Mouse (Mus musculus): Measurements from ENCODE around the gene Plekhn1. TPM values are rescaled to one million over a fixed set of nuclear protein-coding genes. Genes with fewer than 3 reads are reported as not detected.

Plekhn1 gene
- total and polyA plus RNA-seq, 3 experiments: 8.9 to 19.4 (median 13.4) TPM

- no peak for TF ChIP-seq GATA2 (IDR thresholded peaks at IDR 0.05; ENCODE audit: borderline replicate concordance, low read depth, low read length)
- no peak for TF ChIP-seq GATA1 (IDR thresholded peaks at IDR 0.05; ENCODE audit: borderline replicate concordance, low read length)
- no peak for TF ChIP-seq CTCF (IDR thresholded peaks at IDR 0.05; ENCODE audit: low read depth, low read length)
- TF ChIP-seq TAL1 (conservative IDR thresholded peaks at IDR 0.05; ENCODE audit: low read depth, low read length): no peak
- no peak for TF ChIP-seq POLR2AphosphoS5 (IDR thresholded peaks at IDR 0.05; ENCODE audit: insufficient replicate concordance, low read depth, low read length)
- ATAC-seq (ENCODE audit: extremely low read depth, insufficient number of reproducible peaks, low FRiP score, poor library complexity, severe bottlenecking): no peak
- no peaks in the 10 kb centered on the region for H3K9me3 ChIP-seq (replicated peaks)
- peaks cover 69% of the 10 kb centered on the region for H3K36me3 ChIP-seq (replicated peaks)
- peaks cover 35% of the 10 kb centered on the region for H3K4me1 ChIP-seq (ENCODE audit: insufficient read depth, low read depth, low read length)
- peak overlapping the region; percentile 77 for H3K4me3 ChIP-seq (ENCODE audit: low read depth, low read length)
- peak; percentile 62 for DNase-seq (ENCODE audit: low spot score)
- H3K27me3 ChIP-seq (ENCODE audit: insufficient read depth, low read length): no peaks in the 10 kb centered on the region
Measured at GRCm38 (mm10) chr4:156234021-156234501, 596 bp downstream of the Plekhn1 start.

- peaks cover 55% of the 10 kb centered on the region for H3K36me3 ChIP-seq (replicated peaks)
- H3K9me3 ChIP-seq (replicated peaks): no peaks in the 10 kb centered on the region
- DNase-seq (ENCODE audit: low spot score) (no peak), ATAC-seq (ENCODE audit: extremely low read depth, insufficient number of reproducible peaks, low FRiP score, poor library complexity, severe bottlenecking) (no peak)
- no peak overlapping the region for H3K4me3 ChIP-seq (ENCODE audit: low read depth, low read length)
- H3K27me3 ChIP-seq (ENCODE audit: insufficient read depth, low read length): peaks cover 9% of the 10 kb centered on the region
- H3K4me1 ChIP-seq (ENCODE audit: insufficient read depth, low read depth, low read length): peaks cover 15% of the 10 kb centered on the region
- TF ChIP-seq POLR2AphosphoS5 (IDR thresholded peaks at IDR 0.05; ENCODE audit: insufficient replicate concordance, low read depth, low read length): no peak
- TF ChIP-seq GATA1 (IDR thresholded peaks at IDR 0.05; ENCODE audit: borderline replicate concordance, low read length): no peak
- no peak for TF ChIP-seq CTCF (IDR thresholded peaks at IDR 0.05; ENCODE audit: low read depth, low read length)
Measured at GRCm38 (mm10) chr4:156228393-156229024, 6.1 kb downstream of the Plekhn1 start.

- DNase-seq (ENCODE audit: low spot score): no peak
- H3K4me1 ChIP-seq (ENCODE audit: insufficient read depth, low read depth, low read length): peaks cover 9% of the 10 kb centered on the region
- no peak for TF ChIP-seq TAL1 (conservative IDR thresholded peaks at IDR 0.05; ENCODE audit: low read depth, low read length)
- TF ChIP-seq POLR2AphosphoS5 (IDR thresholded peaks at IDR 0.05; ENCODE audit: insufficient replicate concordance, low read depth, low read length): no peak
- no peak for TF ChIP-seq GATA2 (IDR thresholded peaks at IDR 0.05; ENCODE audit: borderline replicate concordance, low read depth, low read length)
- no peak for TF ChIP-seq CTCF (IDR thresholded peaks at IDR 0.05; ENCODE audit: low read depth, low read length)
- TF ChIP-seq GATA1 (IDR thresholded peaks at IDR 0.05; ENCODE audit: borderline replicate concordance, low read length): no peak
- peaks cover 13% of the 10 kb centered on the region for H3K27me3 ChIP-seq (ENCODE audit: insufficient read depth, low read length)
- no peaks in the 10 kb centered on the region for H3K9me3 ChIP-seq (replicated peaks)
- H3K36me3 ChIP-seq (replicated peaks): peaks cover 49% of the 10 kb centered on the region
- no peak overlapping the region for H3K4me3 ChIP-seq (ENCODE audit: low read depth, low read length)
- no peak for ATAC-seq (ENCODE audit: extremely low read depth, insufficient number of reproducible peaks, low FRiP score, poor library complexity, severe bottlenecking)
Measured at GRCm38 (mm10) chr4:156227752-156228392, 6.8 kb downstream of the Plekhn1 start.

GRCm38 (mm10) chr4:156224276-156224675, 10.4 kb downstream of the Plekhn1 start:
- H3K9me3 ChIP-seq (replicated peaks): no peaks in the 10 kb centered on the region
- peaks cover 6% of the 10 kb centered on the region for H3K4me1 ChIP-seq (ENCODE audit: insufficient read depth, low read depth, low read length)
- TF ChIP-seq GATA2 (IDR thresholded peaks at IDR 0.05; ENCODE audit: borderline replicate concordance, low read depth, low read length): no peak
- no peak for TF ChIP-seq POLR2AphosphoS5 (IDR thresholded peaks at IDR 0.05; ENCODE audit: insufficient replicate concordance, low read depth, low read length)
- TF ChIP-seq CTCF (IDR thresholded peaks at IDR 0.05; ENCODE audit: low read depth, low read length): no peak
- TF ChIP-seq GATA1 (IDR thresholded peaks at IDR 0.05; ENCODE audit: borderline replicate concordance, low read length): no peak
- TF ChIP-seq TAL1 (conservative IDR thresholded peaks at IDR 0.05; ENCODE audit: low read depth, low read length): no peak
- H3K27me3 ChIP-seq (ENCODE audit: insufficient read depth, low read length): peaks cover 15% of the 10 kb centered on the region
- no peak for ATAC-seq (ENCODE audit: extremely low read depth, insufficient number of reproducible peaks, low FRiP score, poor library complexity, severe bottlenecking)
- no peak for DNase-seq (ENCODE audit: low spot score)
- H3K36me3 ChIP-seq (replicated peaks): peaks cover 13% of the 10 kb centered on the region
- H3K4me3 ChIP-seq (ENCODE audit: low read depth, low read length): no peak overlapping the region

GRCm38 (mm10) chr4:156219936-156220335, 14.7 kb downstream of the Plekhn1 start:
- Histone ChIP-seq H3K27me3 (ENCODE audit: insufficient read depth, low read length) (peaks cover 25% of the 10 kb centered on the region), H3K9me3 (replicated peaks) (no peaks in the 10 kb centered on the region), H3K36me3 (replicated peaks) (no peaks in the 10 kb centered on the region), H3K4me1 (ENCODE audit: insufficient read depth, low read depth, low read length) (no peaks in the 10 kb centered on the region), H3K4me3 (ENCODE audit: low read depth, low read length) (no peak overlapping the region)
- DNase-seq (ENCODE audit: low spot score) (no peak), ATAC-seq (ENCODE audit: extremely low read depth, insufficient number of reproducible peaks, low FRiP score, poor library complexity, severe bottlenecking) (no peak)
- TF ChIP-seq CTCF (IDR thresholded peaks at IDR 0.05; ENCODE audit: low read depth, low read length) (no peak), GATA2 (IDR thresholded peaks at IDR 0.05; ENCODE audit: borderline replicate concordance, low read depth, low read length) (no peak), TAL1 (conservative IDR thresholded peaks at IDR 0.05; ENCODE audit: low read depth, low read length) (no peak), POLR2AphosphoS5 (IDR thresholded peaks at IDR 0.05; ENCODE audit: insufficient replicate concordance, low read depth, low read length) (no peak), GATA1 (IDR thresholded peaks at IDR 0.05; ENCODE audit: borderline replicate concordance, low read length) (no peak)

DNA sequence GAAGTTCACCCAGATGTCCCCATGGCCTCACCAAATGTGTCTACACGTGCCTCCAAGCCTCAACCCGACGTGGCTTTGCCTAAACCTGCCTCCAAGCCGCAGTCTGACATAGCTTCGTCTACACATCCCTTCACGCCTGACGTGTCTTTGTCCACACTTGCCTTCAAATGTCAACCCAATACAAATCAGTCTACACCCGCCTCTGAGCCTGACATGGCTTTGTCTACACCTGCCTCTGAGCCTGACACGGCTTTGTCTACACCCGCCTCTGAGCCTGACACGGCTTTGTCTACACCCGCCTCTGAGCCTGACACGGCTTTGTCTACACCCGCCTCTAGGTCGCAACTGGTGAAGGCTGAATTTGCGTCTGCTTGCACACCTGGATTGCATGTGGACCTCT, 16.8 kb downstream of the Plekhn1 start:
- ATAC-seq (ENCODE audit: extremely low read depth, insufficient number of reproducible peaks, low FRiP score, poor library complexity, severe bottlenecking) (no peak), DNase-seq (ENCODE audit: low spot score) (no peak)
- H3K4me3 ChIP-seq (ENCODE audit: low read depth, low read length): no peak overlapping the region
- TF ChIP-seq TAL1 (conservative IDR thresholded peaks at IDR 0.05; ENCODE audit: low read depth, low read length) (no peak), GATA1 (IDR thresholded peaks at IDR 0.05; ENCODE audit: borderline replicate concordance, low read length) (no peak), CTCF (IDR thresholded peaks at IDR 0.05; ENCODE audit: low read depth, low read length) (no peak), GATA2 (IDR thresholded peaks at IDR 0.05; ENCODE audit: borderline replicate concordance, low read depth, low read length) (no peak), POLR2AphosphoS5 (IDR thresholded peaks at IDR 0.05; ENCODE audit: insufficient replicate concordance, low read depth, low read length) (no peak)
- H3K9me3 ChIP-seq (replicated peaks): 0 out of 2 replicates have a peak, but pooled peaks cover 2% of the 10 kb centered on the region
- peaks cover 22% of the 10 kb centered on the region for H3K27me3 ChIP-seq (ENCODE audit: insufficient read depth, low read length)
- no peaks in the 10 kb centered on the region for H3K4me1 ChIP-seq (ENCODE audit: insufficient read depth, low read depth, low read length)
- H3K36me3 ChIP-seq (replicated peaks): no peaks in the 10 kb centered on the region

Data from G1E (cell line).